Mouse (Mus musculus): ENCODE measurements at regions not wholly inside any gene's neighbourhood (a gene's known extent, or its start where the extent isn't known, plus 50 kb on each side); places are given as distances from the start of the nearest gene placed in this dataset.
"Not testable (repeated sequence)": the region's sequence is repeated elsewhere in the genome, so short reads cannot be mapped to it uniquely, and the experiment has no call there.

DNA sequence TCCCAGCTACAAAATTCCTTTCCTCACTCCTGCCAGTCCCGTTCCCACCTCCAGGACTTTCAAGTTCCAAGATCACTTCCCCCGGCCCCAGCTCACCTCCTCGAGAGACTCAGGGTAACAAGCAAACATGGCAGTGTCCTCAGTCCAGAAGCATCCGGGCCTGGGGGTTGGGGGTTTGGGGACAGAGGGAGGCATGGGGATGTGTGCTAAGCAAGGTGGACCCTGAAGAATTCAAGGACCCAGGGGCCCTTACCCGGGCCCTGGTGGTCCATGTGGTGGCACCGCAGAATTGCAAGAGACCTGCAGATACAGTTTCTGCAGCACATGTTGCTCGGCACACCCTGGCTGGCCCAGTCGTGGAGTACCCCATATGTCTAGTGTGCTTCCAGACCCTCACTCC lies 269.9 kb upstream of the Ube2e3 start:
- H3K9me3 ChIP-seq: no peaks in the 10 kb centered on the region
- no peak overlapping the region for H3K4me2 ChIP-seq (replicated peaks)
- H3K4me1 ChIP-seq (replicated peaks): no peaks in the 10 kb centered on the region
- 88% methylated on average over 8 of the region's 8 CpGs for WGBS
- H3K4me3 ChIP-seq (replicated peaks): no peak overlapping the region
- no peaks in the 10 kb centered on the region for H3K27me3 ChIP-seq
- H3K36me3 ChIP-seq: no peaks in the 10 kb centered on the region
- no peak for ATAC-seq
- no peak overlapping the region for H3K27ac ChIP-seq
- no peak overlapping the region for H3K9ac ChIP-seq (replicated peaks)

DNA sequence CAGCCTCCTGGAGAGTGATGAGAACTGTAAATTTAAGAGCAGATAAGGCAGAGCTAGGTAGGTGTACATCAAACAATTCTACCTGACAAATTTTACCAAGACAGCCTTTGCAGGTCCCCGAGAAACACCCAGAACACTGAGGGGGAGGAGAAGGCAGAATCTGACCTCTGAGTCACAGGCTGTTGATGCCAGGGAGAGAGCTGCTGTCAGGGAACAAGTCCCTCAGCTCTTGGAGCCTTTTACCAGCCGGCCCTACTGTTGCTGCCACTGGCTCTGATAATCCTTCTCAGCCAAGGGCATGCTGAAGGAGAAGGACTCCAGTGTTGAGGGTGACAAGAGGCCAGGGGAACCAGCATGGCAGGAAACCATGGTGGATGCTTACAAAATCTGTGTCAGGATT lies 271.7 kb upstream of the Ube2e3 start:
- ATAC-seq: no peak
- Histone ChIP-seq H3K9ac (replicated peaks) (no peak overlapping the region), H3K9me3 (no peaks in the 10 kb centered on the region), H3K4me1 (replicated peaks) (no peaks in the 10 kb centered on the region), H3K27me3 (no peaks in the 10 kb centered on the region), H3K4me3 (replicated peaks) (no peak overlapping the region), H3K4me2 (replicated peaks) (no peak overlapping the region), H3K36me3 (no peaks in the 10 kb centered on the region), H3K27ac (no peak overlapping the region)
- 77% methylated on average over 2 of the region's 2 CpGs for WGBS

- no peaks in the 10 kb centered on the region for H3K36me3 ChIP-seq
- no peaks in the 10 kb centered on the region for H3K4me1 ChIP-seq (replicated peaks)
- no peaks in the 10 kb centered on the region for H3K9me3 ChIP-seq
- H3K4me2 ChIP-seq (replicated peaks): no peak overlapping the region
- no peak overlapping the region for H3K4me3 ChIP-seq (replicated peaks)
- no peak for ATAC-seq
- H3K27ac ChIP-seq: no peak overlapping the region
- H3K27me3 ChIP-seq: no peaks in the 10 kb centered on the region
- 76% methylated on average over 6 of the region's 6 CpGs for WGBS
- no peak overlapping the region for H3K9ac ChIP-seq (replicated peaks)
Observed at GRCm38 (mm10) chr2:78580013-78580412, 287.9 kb upstream of the Ube2e3 start.

- no peaks in the 10 kb centered on the region for H3K4me1 ChIP-seq (replicated peaks)
- no peak overlapping the region for H3K27ac ChIP-seq
- no peaks in the 10 kb centered on the region for H3K27me3 ChIP-seq
- H3K9ac ChIP-seq (replicated peaks): no peak overlapping the region
- no peak overlapping the region for H3K4me3 ChIP-seq (replicated peaks)
- no peak overlapping the region for H3K4me2 ChIP-seq (replicated peaks)
- WGBS: 63% methylated on average over 3 of the region's 3 CpGs
- H3K36me3 ChIP-seq: no peaks in the 10 kb centered on the region
- no peak for ATAC-seq
- H3K9me3 ChIP-seq: no peaks in the 10 kb centered on the region
Observed at GRCm38 (mm10) chr2:78572492-78572891, 295.4 kb upstream of the Ube2e3 start.

- no peak for ATAC-seq
- Histone ChIP-seq H3K9me3 (no peaks in the 10 kb centered on the region), H3K4me3 (replicated peaks) (no peak overlapping the region), H3K27me3 (no peaks in the 10 kb centered on the region), H3K4me2 (replicated peaks) (no peak overlapping the region), H3K36me3 (no peaks in the 10 kb centered on the region), H3K27ac (no peak overlapping the region), H3K4me1 (replicated peaks) (no peaks in the 10 kb centered on the region), H3K9ac (replicated peaks) (no peak overlapping the region)
- 40% methylated on average over 1 of the region's 1 CpGs for WGBS
Observed at GRCm38 (mm10) chr2:78558128-78558527, 309.8 kb upstream of the Ube2e3 start.

GRCm38 (mm10) chr2:78551085-78551484 lies 316.8 kb upstream of the Ube2e3 start:
- no peak for ATAC-seq
- H3K27me3 ChIP-seq: no peaks in the 10 kb centered on the region
- WGBS: 91% methylated on average over 4 of the region's 4 CpGs

DNA sequence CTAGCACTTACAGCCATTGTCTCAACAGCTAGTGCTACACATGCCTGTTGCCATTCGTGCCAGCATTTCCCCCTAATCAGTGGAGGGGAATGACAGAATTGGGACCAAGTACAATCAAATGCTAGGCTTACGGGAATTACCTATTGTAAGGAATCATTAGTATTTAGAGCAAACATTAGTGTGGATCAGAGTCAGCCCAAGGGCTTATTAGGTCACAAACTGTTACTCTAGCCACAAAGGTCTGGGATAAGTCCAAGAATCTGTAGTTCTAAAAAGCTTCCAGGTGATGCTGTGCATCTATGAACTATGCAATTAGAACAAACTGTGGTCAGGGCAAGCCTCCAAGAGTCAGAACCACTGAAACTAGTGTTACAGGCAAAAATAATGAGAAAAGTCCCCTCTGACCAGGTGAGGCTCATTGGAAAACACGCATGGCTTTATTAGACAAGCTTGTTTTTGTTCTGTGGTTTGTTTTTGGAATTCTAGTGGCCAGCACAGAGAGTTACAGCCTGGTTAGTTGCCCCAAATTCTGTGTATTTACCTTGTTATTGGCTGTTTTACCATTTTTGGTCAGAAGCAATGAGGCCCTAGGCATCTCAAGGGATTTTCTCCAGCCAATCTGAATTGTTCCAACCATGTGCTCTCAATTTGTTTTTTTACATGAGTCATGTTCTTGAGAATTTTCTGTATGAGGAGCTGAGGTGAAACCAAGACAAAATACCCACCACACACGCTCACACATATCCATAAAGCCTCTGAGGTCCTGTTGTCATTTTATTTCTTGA lies 319.0 kb upstream of the Ube2e3 start:
- no peak overlapping the region for H3K4me2 ChIP-seq (replicated peaks)
- WGBS: 86% methylated on average over 4 of the region's 4 CpGs
- no peak overlapping the region for H3K4me3 ChIP-seq (replicated peaks)
- ATAC-seq: no peak
- no peaks in the 10 kb centered on the region for H3K27me3 ChIP-seq
- H3K9me3 ChIP-seq: no peaks in the 10 kb centered on the region
- H3K4me1 ChIP-seq (replicated peaks): no peaks in the 10 kb centered on the region
- no peaks in the 10 kb centered on the region for H3K36me3 ChIP-seq
- H3K9ac ChIP-seq (replicated peaks): no peak overlapping the region
- H3K27ac ChIP-seq: no peak overlapping the region

More at GRCm38 (mm10) chr2:78551085-78551484, 316.8 kb upstream of the Ube2e3 start:
- no peaks in the 10 kb centered on the region for H3K4me1 ChIP-seq (replicated peaks)
- no peak overlapping the region for H3K4me2 ChIP-seq (replicated peaks)
- H3K9me3 ChIP-seq: no peaks in the 10 kb centered on the region
- no peak overlapping the region for H3K9ac ChIP-seq (replicated peaks)
- H3K27ac ChIP-seq: no peak overlapping the region
- no peak overlapping the region for H3K4me3 ChIP-seq (replicated peaks)
- no peaks in the 10 kb centered on the region for H3K36me3 ChIP-seq

DNA sequence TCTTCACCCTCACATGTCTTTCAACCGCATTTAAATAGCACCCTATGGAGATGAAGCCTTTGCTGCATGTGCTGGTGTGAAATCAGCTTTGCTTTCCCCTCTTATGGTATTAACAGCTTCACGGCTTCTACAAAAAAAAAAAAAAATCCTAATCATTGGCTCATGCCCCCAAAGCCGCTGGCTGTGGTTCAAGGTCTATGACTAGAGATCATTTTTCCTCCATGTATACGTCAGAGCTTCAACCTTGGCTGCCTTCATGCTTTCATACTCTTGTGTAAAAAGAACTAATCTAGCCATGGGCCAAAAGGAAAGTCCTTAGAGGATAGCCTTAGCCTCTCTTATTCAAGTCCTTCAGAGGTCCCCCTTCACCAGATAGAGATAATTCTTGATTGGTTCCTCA lies 320.6 kb upstream of the Ube2e3 start:
- Histone ChIP-seq H3K36me3 (no peaks in the 10 kb centered on the region), H3K9ac (replicated peaks) (no peak overlapping the region), H3K4me1 (replicated peaks) (no peaks in the 10 kb centered on the region), H3K9me3 (no peaks in the 10 kb centered on the region), H3K4me2 (replicated peaks) (no peak overlapping the region), H3K4me3 (replicated peaks) (no peak overlapping the region), H3K27me3 (no peaks in the 10 kb centered on the region), H3K27ac (no peak overlapping the region)
- 64% methylated on average over 4 of the region's 4 CpGs for WGBS
- ATAC-seq: no peak

GRCm38 (mm10) chr2:78540422-78540821 lies 327.5 kb upstream of the Ube2e3 start:
- no peaks in the 10 kb centered on the region for H3K36me3 ChIP-seq
- no peak overlapping the region for H3K9ac ChIP-seq (replicated peaks)
- ATAC-seq: no peak
- H3K27me3 ChIP-seq: no peaks in the 10 kb centered on the region
- 66% methylated on average over 3 of the region's 3 CpGs for WGBS
- H3K4me1 ChIP-seq (replicated peaks): 0 out of 2 replicates have a peak, but pooled peaks cover 4% of the 10 kb centered on the region
- no peak overlapping the region for H3K4me2 ChIP-seq (replicated peaks)
- no peaks in the 10 kb centered on the region for H3K9me3 ChIP-seq
- no peak overlapping the region for H3K27ac ChIP-seq
- no peak overlapping the region for H3K4me3 ChIP-seq (replicated peaks)

DNA sequence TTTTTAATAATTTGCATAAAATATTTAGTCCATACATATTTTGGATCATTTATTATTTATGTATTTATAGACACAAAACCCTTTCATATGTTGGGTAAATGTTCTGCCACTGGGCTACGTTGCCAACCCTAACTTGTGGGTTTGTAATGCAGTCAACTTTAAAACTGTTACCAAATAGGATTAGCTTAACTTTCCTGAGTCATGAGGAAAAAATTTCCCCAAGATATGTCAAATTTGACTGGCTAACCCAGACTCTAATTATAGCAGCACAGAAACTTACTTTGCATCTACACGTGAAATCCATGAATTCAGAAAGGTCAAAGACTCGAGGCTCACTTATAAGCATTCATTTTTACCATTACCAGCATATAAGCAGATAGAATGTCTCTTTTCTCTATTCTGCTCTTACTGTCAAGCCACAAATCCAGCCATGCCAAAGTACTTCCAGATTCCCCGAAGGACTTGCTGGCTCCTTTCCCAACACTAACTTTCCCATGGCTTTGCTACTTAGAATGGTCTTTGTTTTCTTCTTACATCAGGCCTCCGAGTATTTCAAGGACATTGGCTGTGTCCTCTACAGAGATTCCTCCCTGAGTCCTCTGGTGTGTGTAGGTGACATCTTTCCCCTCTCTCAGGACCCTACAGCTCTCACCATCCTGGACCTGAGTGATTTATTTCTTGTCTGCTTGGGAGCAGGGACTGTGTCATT lies 328.2 kb upstream of the Ube2e3 start:
- Histone ChIP-seq H3K4me2 (replicated peaks) (no peak overlapping the region), H3K27ac (no peak overlapping the region), H3K9ac (replicated peaks) (no peak overlapping the region), H3K36me3 (no peaks in the 10 kb centered on the region), H3K9me3 (no peaks in the 10 kb centered on the region), H3K4me1 (replicated peaks) (0 out of 2 replicates have a peak, but pooled peaks cover 4% of the 10 kb centered on the region), H3K4me3 (replicated peaks) (no peak overlapping the region), H3K27me3 (no peaks in the 10 kb centered on the region)
- 85% methylated on average over 5 of the region's 5 CpGs for WGBS
- no peak for ATAC-seq

DNA sequence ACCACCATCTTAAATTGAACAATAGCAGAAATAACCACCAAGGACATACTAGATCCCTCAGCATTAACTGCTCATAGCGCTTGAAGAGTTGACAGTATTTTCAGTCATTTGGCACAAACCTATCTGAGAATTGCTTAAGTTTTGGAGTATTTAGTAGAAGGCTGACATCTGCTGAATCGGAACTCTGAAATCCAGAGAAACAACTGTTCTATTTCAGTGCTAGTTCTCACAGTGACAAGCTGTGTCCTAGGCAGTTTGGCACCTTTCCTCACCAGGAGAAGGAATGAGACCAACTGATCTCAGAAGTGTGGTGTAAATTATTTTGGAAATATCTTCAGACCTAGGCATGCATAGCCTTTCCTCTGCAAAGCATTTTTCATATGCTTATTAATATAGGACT lies 330.4 kb upstream of the Ube2e3 start:
- no peak for ATAC-seq
- WGBS: 96% methylated on average over 2 of the region's 2 CpGs

GRCm38 (mm10) chr2:78533881-78534280 lies 334.0 kb upstream of the Ube2e3 start:
- not testable (repeated sequence) for ATAC-seq; H3K9me3 ChIP-seq; H3K9ac ChIP-seq (replicated peaks); H3K27ac ChIP-seq; H3K4me1 ChIP-seq (replicated peaks); H3K27me3 ChIP-seq; H3K4me2 ChIP-seq (replicated peaks); H3K4me3 ChIP-seq (replicated peaks); H3K36me3 ChIP-seq
- WGBS: 95% methylated on average over 5 of the region's 5 CpGs

More for the DNA sequence above, 330.4 kb upstream of the Ube2e3 start:
- no peaks in the 10 kb centered on the region for H3K27me3 ChIP-seq
- no peaks in the 10 kb centered on the region for H3K9me3 ChIP-seq
- 0 out of 2 replicates have a peak, but pooled peaks cover 4% of the 10 kb centered on the region for H3K4me1 ChIP-seq (replicated peaks)
- no peak overlapping the region for H3K9ac ChIP-seq (replicated peaks)
- H3K4me3 ChIP-seq (replicated peaks): no peak overlapping the region
- H3K36me3 ChIP-seq: no peaks in the 10 kb centered on the region
- H3K27ac ChIP-seq: no peak overlapping the region
- H3K4me2 ChIP-seq (replicated peaks): no peak overlapping the region
